In the genomic region with DNA sequence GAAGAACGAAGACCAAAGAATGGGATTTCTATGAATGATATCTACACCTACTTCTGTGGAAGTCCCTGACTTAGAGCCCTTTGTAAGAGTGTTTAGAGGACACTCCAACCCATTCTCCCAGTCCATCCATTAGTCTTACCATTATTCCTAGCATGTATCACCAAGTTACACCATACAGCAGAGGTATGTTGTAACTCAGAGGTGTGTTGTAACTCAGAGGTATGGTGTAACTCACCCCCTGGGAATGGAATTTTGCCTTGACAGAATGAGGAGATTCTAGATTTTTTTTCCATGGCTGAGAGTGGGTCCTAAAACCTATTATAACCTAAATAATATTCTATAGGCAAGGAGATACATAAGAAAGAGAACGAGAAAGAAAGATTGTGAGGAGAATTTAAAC, we compare ENCODE assay signal across 12 mouse cellular contexts.
"Had no signal": no experiment of that assay in that cellular context is flagged by ENCODE, and none has a peak within 500 bp of the region (broad histone marks: within the 10 kb centered on the region; RNA-seq: fewer than 3 reads in every experiment).

No protein-coding gene starts in this region.

- DNase-seq: kidney, adult 9 months; kidney, postnatal 4 days; liver, embryonic 13.5 days; lung, postnatal 14 days; right cerebral cortex, postnatal 14 days; thymus, postnatal 4 days had no signal

- H3K4me2 ChIP-seq: limb, embryonic 12.5 days; liver, embryonic 13.5 days; lung, embryonic 15.5 days; midbrain, embryonic 13.5 days; stomach, embryonic 15.5 days had no signal

- H3K36me3 ChIP-seq: limb, embryonic 12.5 days; liver, embryonic 13.5 days; lung, embryonic 15.5 days; midbrain, embryonic 13.5 days; stomach, embryonic 15.5 days had no signal

- H3K27me3 ChIP-seq: limb, embryonic 12.5 days; liver, embryonic 13.5 days; lung, embryonic 15.5 days; midbrain, embryonic 13.5 days; stomach, embryonic 15.5 days had no signal

- H3K27ac ChIP-seq: kidney, postnatal 0 days; layer of hippocampus, adult 2 months; limb, embryonic 12.5 days; liver, embryonic 13.5 days; lung, embryonic 15.5 days; midbrain, embryonic 13.5 days; stomach, embryonic 15.5 days had no signal

- ATAC-seq: midbrain, embryonic 13.5 days had no signal

- H3K4me1 ChIP-seq: limb, embryonic 12.5 days; liver, embryonic 13.5 days; lung, embryonic 15.5 days; stomach, embryonic 15.5 days had no signal

- H3K9ac ChIP-seq: limb, embryonic 12.5 days; liver, embryonic 13.5 days; lung, embryonic 15.5 days; midbrain, embryonic 13.5 days; stomach, embryonic 15.5 days had no signal

- H3K4me3 ChIP-seq: layer of hippocampus, adult 2 months; limb, embryonic 12.5 days; liver, embryonic 13.5 days; lung, embryonic 15.5 days; midbrain, embryonic 13.5 days; stomach, embryonic 15.5 days had no signal

- H3K9me3 ChIP-seq: limb, embryonic 12.5 days; liver, embryonic 13.5 days; lung, embryonic 15.5 days; midbrain, embryonic 13.5 days; stomach, embryonic 15.5 days had no signal
